Mouse (Mus musculus): ENCODE data around the gene Slc30a3.
"Not testable (repeated sequence)": the region's sequence is repeated elsewhere in the genome, so short reads cannot be mapped to it uniquely, and the experiment has no call there.

The Slc30a3 gene

DNA sequence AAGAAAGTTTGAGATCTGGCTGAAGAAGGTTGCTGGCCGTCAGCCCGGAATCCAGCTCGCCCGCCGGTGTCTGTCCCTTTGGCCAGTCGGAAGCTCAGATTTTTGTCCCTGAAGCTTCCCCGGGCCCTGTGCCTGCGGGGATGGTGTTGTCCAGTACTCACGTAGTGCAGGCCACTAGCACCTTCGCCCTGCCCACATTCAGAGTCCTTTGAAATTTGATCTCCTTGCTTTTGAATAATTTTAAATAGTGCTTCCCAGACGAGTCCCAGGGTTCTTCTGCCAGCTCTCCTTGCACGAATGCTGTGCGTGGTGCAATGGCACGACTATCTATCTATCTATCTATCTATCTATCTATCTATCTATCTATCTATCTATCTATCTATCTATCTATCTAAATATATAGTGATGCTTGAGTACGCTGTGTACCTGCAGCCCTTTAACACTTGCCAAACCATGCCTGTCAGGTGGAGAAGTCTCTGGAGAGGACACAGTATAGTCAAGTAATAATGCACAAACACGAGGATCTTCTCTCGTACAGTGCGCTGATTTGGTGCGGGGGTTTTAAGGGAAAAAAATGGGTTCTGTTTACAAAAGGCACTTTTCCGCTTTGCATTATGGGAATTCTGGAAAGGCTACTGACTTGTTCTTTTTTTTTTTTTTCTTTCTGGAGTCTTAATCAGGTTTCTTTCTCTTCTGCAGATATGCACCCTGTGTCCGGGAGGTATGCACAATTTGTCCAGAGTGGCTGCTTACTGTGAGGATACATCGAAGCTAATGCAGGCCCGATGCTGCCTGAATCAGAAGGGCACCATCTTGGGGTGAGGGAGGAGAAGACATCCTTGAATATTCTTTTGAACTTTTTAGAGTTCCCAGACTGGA is 59.0 kb downstream of the Slc30a3 start, which contains the start of gene Slc5a6:
Gene Slc5a6 (minus strand): TSS at position 162 of the 879 bp plus-strand sequence.
- peak; percentile 59 for DNase-seq

DNA sequence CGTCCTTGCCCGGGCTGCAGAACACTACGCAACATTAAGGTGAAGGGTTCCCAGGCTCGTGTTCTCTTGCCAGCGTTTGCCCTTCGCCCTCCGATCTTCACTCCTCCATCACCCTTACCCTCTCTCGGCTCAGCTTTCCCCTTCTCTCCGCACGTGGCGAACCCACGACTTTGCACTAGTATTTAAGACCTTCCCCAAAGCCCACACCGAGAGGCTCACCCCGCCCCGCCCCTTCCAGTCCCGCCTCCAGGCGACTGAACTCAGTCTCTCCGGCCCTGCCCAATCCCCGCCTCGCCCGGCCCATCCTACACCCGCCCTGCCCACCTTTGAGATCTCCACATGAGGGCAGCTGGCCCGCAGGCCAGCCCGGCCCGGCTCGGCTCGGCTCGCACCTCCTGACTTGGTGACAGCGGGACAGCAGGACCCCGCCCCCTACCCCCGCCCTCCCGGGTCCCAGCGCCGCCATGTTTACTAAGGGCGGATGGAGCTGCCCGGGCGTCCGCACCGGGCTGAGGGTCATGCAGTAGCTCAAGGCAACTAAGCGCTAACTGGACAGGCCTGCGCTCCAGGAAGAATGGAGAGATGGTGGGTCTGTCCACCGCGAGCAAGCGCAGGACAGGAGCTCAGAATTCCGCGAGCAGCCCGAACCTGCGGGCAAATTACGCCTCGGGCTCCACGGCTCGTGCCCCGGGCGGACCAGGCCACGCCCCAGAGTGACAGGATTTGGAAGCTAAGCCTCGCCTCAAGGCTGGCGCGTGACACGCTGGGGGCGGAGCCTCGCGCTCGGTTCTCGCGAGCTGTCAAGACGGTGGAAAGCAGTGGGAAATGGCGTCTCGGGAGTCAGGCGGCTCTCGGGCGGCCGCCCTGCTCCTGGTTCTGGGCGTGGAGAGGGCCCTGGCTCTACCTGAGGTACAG is 59.9 kb downstream of the Slc30a3 start, which contains the start of gene Atraid:
Gene Atraid (plus strand): TSS at position 465 of the 915 bp plus-strand sequence.
- DNase-seq: peak; percentile 100

DNA sequence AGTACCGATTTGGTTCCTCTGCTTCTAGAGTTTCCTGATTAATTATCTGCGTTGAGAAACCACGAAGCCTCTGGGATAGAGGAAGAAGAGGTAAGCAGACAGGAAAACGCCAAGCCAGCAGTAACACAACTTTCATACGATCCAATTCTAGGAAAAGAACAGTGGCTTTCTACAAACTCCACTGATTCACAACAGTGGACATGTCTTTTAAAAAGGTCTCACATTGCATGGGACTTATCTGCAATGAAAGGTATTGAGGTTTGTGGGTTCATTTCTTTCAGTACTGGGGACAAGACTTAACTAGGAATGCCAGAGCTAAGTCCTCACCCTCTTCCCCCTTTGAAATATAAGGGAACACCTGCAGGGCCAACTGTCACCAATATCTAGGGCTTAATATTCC is 61.0 kb downstream of the Slc30a3 start:
- DNase-seq: no peak

DNA sequence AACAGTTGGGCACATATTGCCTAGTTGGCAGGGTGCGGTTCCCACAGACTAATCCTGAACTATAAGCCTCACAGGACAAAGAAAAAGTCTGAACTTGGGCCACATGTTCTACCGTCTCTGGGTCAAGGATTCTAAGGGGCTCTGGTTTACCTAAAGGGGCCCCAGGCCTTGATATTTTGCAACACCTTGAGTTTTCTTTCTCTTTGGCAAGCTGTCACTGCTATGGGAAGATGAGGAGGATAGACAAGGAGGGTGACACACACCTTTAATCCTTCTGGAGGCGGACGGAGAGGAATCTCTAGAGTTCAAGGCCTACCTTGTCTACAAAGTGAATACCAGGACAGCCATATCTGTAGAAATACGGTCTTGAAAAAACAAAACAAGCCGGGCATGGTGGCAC is 61.6 kb downstream of the Slc30a3 start:
- no peak for DNase-seq

DNA sequence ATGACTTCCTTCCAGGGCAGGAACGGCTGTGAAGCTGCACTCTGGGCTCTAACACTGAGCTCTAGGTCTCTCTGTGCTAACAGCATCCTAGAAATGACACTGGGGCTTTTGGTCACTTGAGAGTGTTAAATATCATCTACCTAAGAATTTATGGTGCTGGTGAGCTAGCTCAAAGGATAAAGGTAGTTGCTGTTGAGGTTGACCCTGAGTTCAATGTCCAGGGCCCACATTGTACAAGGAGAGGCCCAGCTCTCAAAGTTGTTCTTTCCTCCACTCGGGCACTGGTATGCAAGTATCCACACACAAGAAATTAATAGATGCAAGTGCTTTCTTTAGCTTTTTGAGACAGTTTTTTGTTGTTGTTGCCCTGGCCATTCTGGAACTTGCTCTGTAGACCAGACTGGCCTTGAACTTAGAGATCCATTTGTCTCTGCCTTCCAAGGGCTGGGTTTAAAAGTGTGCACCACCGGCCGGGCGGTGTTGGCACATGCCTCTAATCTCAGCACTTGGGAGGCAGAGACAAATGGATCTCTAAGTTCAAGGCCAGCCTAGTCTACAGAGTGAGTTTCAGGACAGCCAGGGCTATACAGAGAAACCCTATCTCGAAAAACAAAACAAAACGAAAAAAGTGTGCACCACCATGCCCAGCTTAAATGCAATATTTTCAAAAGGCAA is 69.7 kb downstream of the Slc30a3 start:
- DNase-seq: peak; percentile 33

DNA sequence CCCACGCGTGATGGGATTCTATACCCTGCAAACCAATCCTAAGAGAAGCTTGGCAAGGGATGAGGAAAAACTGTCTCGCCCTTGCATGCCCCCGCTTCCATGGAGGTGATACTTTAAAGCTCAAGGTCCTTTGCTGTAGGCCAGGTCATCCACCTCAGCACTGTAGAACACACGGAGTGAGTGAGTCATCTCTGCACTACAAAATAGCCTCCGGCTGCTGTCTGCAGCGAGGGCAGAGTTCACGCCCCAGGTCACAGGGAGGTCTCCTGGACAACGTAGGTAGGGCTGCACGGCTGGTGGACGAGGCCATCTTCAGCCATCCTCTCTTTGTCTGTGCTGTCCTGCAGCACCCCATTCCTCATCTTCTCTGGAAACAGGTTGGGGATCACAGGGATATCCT is 71.5 kb downstream of the Slc30a3 start:
- DNase-seq: not testable (repeated sequence)
